Mouse (Mus musculus): ENCODE data around the gene Pdlim7.

- TF ChIP-seq EP300 (IDR thresholded peaks at IDR 0.05; ENCODE audit: insufficient read depth, low read depth, low read length) (no peak), CTCF (IDR thresholded peaks at IDR 0.05) (no peak), POLR2A (IDR thresholded peaks at IDR 0.05; ENCODE audit: insufficient read depth, low read depth, low read length) (no peak)
These were observed 48.3 kb downstream of the Pdlim7 start for GRCm38 (mm10) chr13:55465184-55465583.

All from heart, adult 2 months (tissue).